Mouse (Mus musculus) inflammation-experienced regulatory T-cells, adult 6 months (primary cell): ENCODE measurements around the gene Olfr665. TPM values are rescaled to one million over a fixed set of nuclear protein-coding genes. Genes with fewer than 3 reads are reported as not detected.
"Not testable (repeated sequence)": the region's sequence is repeated elsewhere in the genome, so short reads cannot be mapped to it uniquely, and the experiment has no call there.

Source experiments
- ATAC-seq: one replicate; pipeline ENCODE4 v1.8.0; 2017
- polyA plus RNA-seq, 3 experiments: library from polyadenylated mRNA; unstranded; fragments of 100-300 nt; shearing (Covaris generic); gene quantifications; one replicate each; pipeline ENCODE4 v1.2.1; 2017

Gene Olfr665
- polyA plus RNA-seq = not detected

- no peak for ATAC-seq
Measured at GRCm38 (mm10) chr7:104877731-104878130, at the start of gene Olfr665. TSS of gene Olfr665 (plus strand) at chr7:104878031.

DNA sequence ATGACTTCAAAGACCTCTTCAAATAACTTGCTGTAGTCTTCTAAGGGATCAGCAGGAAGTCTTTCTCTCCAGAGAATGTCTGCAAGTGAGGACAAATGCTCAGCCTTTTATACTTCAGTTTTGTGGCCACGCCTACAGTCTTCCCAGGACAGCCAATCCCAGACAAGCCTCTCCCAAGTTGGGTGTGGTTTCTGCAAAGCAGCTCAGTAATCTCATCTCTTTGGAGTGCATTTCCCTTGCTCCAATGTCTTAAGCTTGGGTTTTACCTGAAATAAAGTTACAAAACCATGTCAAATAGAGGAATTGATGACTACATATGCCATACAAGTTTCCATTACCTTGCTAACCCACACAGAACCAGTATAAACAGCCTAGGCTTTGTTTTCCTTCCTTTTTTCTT lies 35.3 kb upstream of the Olfr665 start, which contains the start of gene Usp17lb:
TSS of gene Usp17lb (minus strand) at position 101 of the 400 bp plus-strand sequence.
- no peak for ATAC-seq

DNA sequence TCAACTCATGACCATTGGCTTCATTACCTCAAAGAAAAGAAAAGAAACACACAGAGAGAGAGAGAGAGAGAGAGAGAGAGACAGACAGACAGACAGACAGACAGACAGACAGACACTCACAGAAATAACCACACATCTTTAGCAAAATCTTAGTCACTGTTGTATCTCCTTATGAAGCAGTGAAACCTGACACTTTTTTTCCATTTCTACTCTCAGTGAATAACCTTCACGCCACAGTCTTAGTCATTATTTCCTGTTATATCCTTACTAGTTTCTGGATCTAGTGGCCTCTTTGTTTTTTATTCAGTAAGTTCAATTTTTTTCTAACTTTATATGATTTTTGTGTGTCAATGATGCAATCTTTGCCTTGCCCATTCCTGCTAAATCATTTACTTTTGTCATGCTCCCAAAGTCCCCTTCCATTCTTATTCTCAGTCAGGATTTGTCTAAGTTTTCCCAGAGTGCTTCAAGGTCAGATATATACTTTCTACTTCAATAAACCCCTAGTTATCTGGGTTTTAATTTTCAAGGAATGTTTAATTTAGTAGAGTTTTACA lies 34.0 kb upstream of the Olfr665 start:
- ATAC-seq = no peak

DNA sequence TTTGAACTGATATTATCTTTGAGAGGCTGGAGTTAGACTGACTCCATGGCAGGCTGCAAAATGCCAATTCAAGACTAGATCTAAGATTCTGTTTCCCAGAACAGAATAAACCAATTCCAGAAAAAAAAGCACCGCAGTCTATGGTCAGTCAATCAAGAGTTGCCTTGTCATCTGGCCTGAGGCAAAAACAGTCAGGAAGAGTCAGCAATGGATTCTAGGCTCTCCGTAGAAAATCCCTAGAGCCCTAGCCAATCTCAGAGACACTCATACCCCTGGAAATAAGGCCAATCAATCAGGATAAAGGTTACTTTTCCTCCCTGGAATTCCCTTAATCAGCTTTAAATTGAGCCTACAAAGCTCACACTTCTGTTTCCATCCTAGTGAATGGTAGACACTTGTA lies 26.3 kb upstream of the Olfr665 start:
- not testable (repeated sequence) for ATAC-seq

- ATAC-seq = no peak
Measured at GRCm38 (mm10) chr7:104855248-104855750, 22.5 kb upstream of the Olfr665 start.

GRCm38 (mm10) chr7:104856709-104857108 lies 21.1 kb upstream of the Olfr665 start, which contains the start of gene Usp17la:
TSS of gene Usp17la (plus strand) at chr7:104857009.
- not testable (repeated sequence) for ATAC-seq

DNA sequence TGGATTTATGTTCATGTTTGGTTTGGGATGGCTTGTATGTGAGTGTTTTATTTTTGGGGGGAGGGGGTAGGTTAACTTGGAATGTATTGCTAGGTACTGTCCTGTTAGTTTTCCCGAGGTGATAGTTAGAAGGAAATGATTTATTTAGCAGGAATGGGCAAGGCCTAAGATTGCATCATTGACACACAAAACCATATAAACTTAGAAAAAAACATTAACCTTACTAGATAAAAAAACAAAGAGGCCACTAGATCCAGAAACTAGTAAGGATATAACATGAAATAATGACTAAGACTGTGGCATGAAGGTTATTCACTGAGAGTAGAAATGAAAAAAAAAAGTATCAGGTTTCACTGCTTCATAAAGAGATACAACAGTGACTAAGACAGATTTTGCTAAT lies 20.1 kb upstream of the Olfr665 start:
- ATAC-seq = no peak

GRCm38 (mm10) chr7:104861381-104861780 lies 16.4 kb upstream of the Olfr665 start:
- no peak for ATAC-seq

DNA sequence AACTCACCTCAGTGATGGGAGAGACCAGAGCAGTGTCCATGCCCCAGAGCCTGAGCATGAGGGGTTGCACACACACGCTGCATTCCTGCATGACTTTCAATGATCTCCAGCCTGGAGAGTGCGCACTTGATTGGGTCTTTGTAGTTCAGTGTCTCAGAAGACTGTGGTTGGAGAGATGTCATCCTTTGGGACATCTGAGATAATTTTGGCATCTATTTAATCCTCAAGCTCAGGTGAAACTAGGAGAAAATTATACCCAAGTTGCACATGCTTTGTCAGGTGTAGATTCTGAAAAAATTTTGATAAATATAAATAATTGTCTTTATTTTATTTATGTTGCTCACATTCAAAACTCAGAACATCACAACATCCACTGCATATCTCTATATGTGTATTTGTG lies 18.0 kb downstream of the Olfr665 start, which contains the start of gene Olfr666:
TSS of gene Olfr666 (minus strand) at position 101 of the 400 bp plus-strand sequence.
- no peak for ATAC-seq

DNA sequence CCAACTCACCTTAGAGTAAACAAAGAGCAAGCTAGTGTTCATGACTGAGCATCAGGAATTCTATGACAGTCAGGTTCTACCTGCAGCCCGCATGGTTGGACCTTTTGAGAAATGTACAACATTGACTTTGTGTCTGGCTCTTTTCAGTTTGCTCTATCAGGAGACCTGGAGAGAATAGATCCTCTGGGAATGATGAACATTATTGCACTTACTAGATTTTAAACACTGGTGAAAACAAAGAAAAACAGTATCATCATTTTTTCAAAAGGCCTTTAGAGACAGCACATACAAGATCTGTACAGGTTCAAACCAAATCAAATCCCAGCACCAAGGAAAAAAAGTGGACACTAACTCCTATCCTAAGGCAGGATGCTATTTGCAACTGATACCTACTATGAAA lies 43.6 kb downstream of the Olfr665 start, which contains the start of gene Olfr667:
TSS of gene Olfr667 (minus strand) at position 101 of the 400 bp plus-strand sequence.
- no peak for ATAC-seq

DNA sequence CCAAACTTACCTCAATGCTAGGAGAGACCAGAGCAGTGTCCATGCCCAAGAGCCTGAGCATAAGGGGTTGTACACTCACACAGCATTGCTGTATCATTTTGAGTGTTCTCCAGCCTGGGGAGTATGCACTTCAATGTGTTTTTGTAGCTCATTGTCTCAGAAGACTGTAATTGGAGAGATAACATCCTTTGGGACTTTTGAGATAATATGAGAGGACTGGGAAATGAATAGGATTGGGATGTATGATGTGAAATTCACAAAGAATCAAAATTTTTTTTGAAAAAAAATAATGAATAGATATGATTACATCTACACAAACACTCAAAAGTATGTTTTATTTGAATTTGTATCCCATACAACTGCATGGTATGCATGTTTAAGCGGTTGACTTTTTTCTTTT lies 50.1 kb downstream of the Olfr665 start, which contains the start of gene Olfr668:
TSS of gene Olfr668 (minus strand) at position 101 of the 400 bp plus-strand sequence.
- no peak for ATAC-seq

Other genes with a start within 250 kb of the Olfr665 start
- not detected for gene Olfr658, start 230.7 kb upstream of the Olfr665 start, polyA plus RNA-seq
- not detected for gene Olfr659, start 211.3 kb upstream of the Olfr665 start, polyA plus RNA-seq
- not detected for gene Olfr661, start 191.5 kb upstream of the Olfr665 start, polyA plus RNA-seq
- gene Usp17le, start 100.6 kb upstream of the Olfr665 start, polyA plus RNA-seq = not detected
- gene Usp17lb, start 35.4 kb upstream of the Olfr665 start, polyA plus RNA-seq = not detected
- gene Usp17la, start 21.0 kb upstream of the Olfr665 start, polyA plus RNA-seq = not detected
- gene Olfr666, start 17.9 kb downstream of the Olfr665 start, polyA plus RNA-seq = not detected
- not detected for gene Olfr667, start 43.5 kb downstream of the Olfr665 start, polyA plus RNA-seq
- gene Olfr668, start 50.0 kb downstream of the Olfr665 start, polyA plus RNA-seq = not detected
- gene Olfr669, start 56.2 kb downstream of the Olfr665 start, polyA plus RNA-seq = not detected
- not detected for gene Olfr670, start 84.6 kb downstream of the Olfr665 start, polyA plus RNA-seq
- gene Olfr671, start 101.1 kb downstream of the Olfr665 start, polyA plus RNA-seq = not detected
- not detected for gene Olfr672, start 124.0 kb downstream of the Olfr665 start, polyA plus RNA-seq
- gene Olfr675, start 150.4 kb downstream of the Olfr665 start, polyA plus RNA-seq = under 1 TPM in 1 of 3 experiments, not detected in 2; 0.16 TPM
- gene Olfr676, start 154.7 kb downstream of the Olfr665 start, polyA plus RNA-seq = not detected
- gene Olfr677, start 173.3 kb downstream of the Olfr665 start, polyA plus RNA-seq = not detected
- not detected for gene Olfr678, start 186.4 kb downstream of the Olfr665 start, polyA plus RNA-seq
- not detected for gene Olfr679, start 203.2 kb downstream of the Olfr665 start, polyA plus RNA-seq
- gene Olfr680-ps1, start 214.8 kb downstream of the Olfr665 start, polyA plus RNA-seq = not detected
- not detected for gene Olfr681, start 238.8 kb downstream of the Olfr665 start, polyA plus RNA-seq